Mouse (Mus musculus): ENCODE measurements at regions not wholly inside any gene's neighbourhood (a gene's known extent, or its start where the extent isn't known, plus 50 kb on each side); places are given as distances from the start of the nearest gene placed in this dataset.

GRCm38 (mm10) chr15:62240031-62240430, 1317.2 kb upstream of the A1bg start:
- 98% methylated on average over 3 of the region's 3 CpGs for WGBS
- ATAC-seq (ENCODE audit: low read depth), result no peak
- H3K27me3 ChIP-seq (ENCODE audit: control insufficient read depth, insufficient read depth, low read length), result no peaks in the 10 kb centered on the region
- H3K4me1 ChIP-seq (ENCODE audit: control insufficient read depth, insufficient read depth, low read length), result no peaks in the 10 kb centered on the region
- H3K4me2 ChIP-seq (ENCODE audit: low read depth, low read length), result no peak overlapping the region
- no peaks in the 10 kb centered on the region for H3K9me3 ChIP-seq (ENCODE audit: control insufficient read depth, low read length)
- H3K9ac ChIP-seq (replicated peaks; ENCODE audit: low read depth, low read length), result no peak overlapping the region
- no peak overlapping the region for H3K4me3 ChIP-seq (ENCODE audit: low read depth, low read length)
- no peaks in the 10 kb centered on the region for H3K36me3 ChIP-seq (ENCODE audit: control insufficient read depth, insufficient read depth, low read length)
- no peak overlapping the region for H3K27ac ChIP-seq (ENCODE audit: low read depth, low read length)

GRCm38 (mm10) chr15:62238503-62239045, 1315.8 kb upstream of the A1bg start:
- WGBS, result 86% methylated on average over 5 of the region's 5 CpGs
- ATAC-seq (ENCODE audit: low read depth), result no peak

GRCm38 (mm10) chr15:62236056-62236455, 1313.2 kb upstream of the A1bg start:
- no peak overlapping the region for H3K4me3 ChIP-seq (ENCODE audit: low read depth, low read length)
- H3K9ac ChIP-seq (replicated peaks; ENCODE audit: low read depth, low read length), result no peak overlapping the region
- WGBS, result 71% methylated on average over 2 of the region's 2 CpGs
- no peaks in the 10 kb centered on the region for H3K27me3 ChIP-seq (ENCODE audit: control insufficient read depth, insufficient read depth, low read length)
- no peaks in the 10 kb centered on the region for H3K4me1 ChIP-seq (ENCODE audit: control insufficient read depth, insufficient read depth, low read length)
- no peak for ATAC-seq (ENCODE audit: low read depth)
- no peak overlapping the region for H3K27ac ChIP-seq (ENCODE audit: low read depth, low read length)
- H3K4me2 ChIP-seq (ENCODE audit: low read depth, low read length), result no peak overlapping the region
- no peaks in the 10 kb centered on the region for H3K9me3 ChIP-seq (ENCODE audit: control insufficient read depth, low read length)
- no peaks in the 10 kb centered on the region for H3K36me3 ChIP-seq (ENCODE audit: control insufficient read depth, insufficient read depth, low read length)

More at GRCm38 (mm10) chr15:62238503-62239045, 1315.8 kb upstream of the A1bg start:
- H3K27me3 ChIP-seq (ENCODE audit: control insufficient read depth, insufficient read depth, low read length), result no peaks in the 10 kb centered on the region
- no peaks in the 10 kb centered on the region for H3K4me1 ChIP-seq (ENCODE audit: control insufficient read depth, insufficient read depth, low read length)
- no peaks in the 10 kb centered on the region for H3K36me3 ChIP-seq (ENCODE audit: control insufficient read depth, insufficient read depth, low read length)
- no peak overlapping the region for H3K4me2 ChIP-seq (ENCODE audit: low read depth, low read length)
- H3K27ac ChIP-seq (ENCODE audit: low read depth, low read length), result no peak overlapping the region
- no peaks in the 10 kb centered on the region for H3K9me3 ChIP-seq (ENCODE audit: control insufficient read depth, low read length)
- no peak overlapping the region for H3K4me3 ChIP-seq (ENCODE audit: low read depth, low read length)
- no peak overlapping the region for H3K9ac ChIP-seq (replicated peaks; ENCODE audit: low read depth, low read length)

GRCm38 (mm10) chr15:62234182-62234760, 1311.5 kb upstream of the A1bg start:
- no peaks in the 10 kb centered on the region for H3K36me3 ChIP-seq (ENCODE audit: control insufficient read depth, insufficient read depth, low read length)
- WGBS, result 96% methylated on average over 4 of the region's 4 CpGs

GRCm38 (mm10) chr15:62233154-62233553, 1310.3 kb upstream of the A1bg start:
- no peaks in the 10 kb centered on the region for H3K36me3 ChIP-seq (ENCODE audit: control insufficient read depth, insufficient read depth, low read length)
- no peaks in the 10 kb centered on the region for H3K4me1 ChIP-seq (ENCODE audit: control insufficient read depth, insufficient read depth, low read length)
- no peak overlapping the region for H3K4me2 ChIP-seq (ENCODE audit: low read depth, low read length)
- H3K9me3 ChIP-seq (ENCODE audit: control insufficient read depth, low read length), result no peaks in the 10 kb centered on the region
- H3K27ac ChIP-seq (ENCODE audit: low read depth, low read length), result no peak overlapping the region
- ATAC-seq (ENCODE audit: low read depth), result no peak
- no peak overlapping the region for H3K9ac ChIP-seq (replicated peaks; ENCODE audit: low read depth, low read length)
- no peaks in the 10 kb centered on the region for H3K27me3 ChIP-seq (ENCODE audit: control insufficient read depth, insufficient read depth, low read length)
- WGBS, result 79% methylated on average over 8 of the region's 8 CpGs
- no peak overlapping the region for H3K4me3 ChIP-seq (ENCODE audit: low read depth, low read length)

More at GRCm38 (mm10) chr15:62234182-62234760, 1311.5 kb upstream of the A1bg start:
- Histone ChIP-seq H3K9me3 (ENCODE audit: control insufficient read depth, low read length) (no peaks in the 10 kb centered on the region), H3K27ac (ENCODE audit: low read depth, low read length) (no peak overlapping the region), H3K4me1 (ENCODE audit: control insufficient read depth, insufficient read depth, low read length) (no peaks in the 10 kb centered on the region), H3K4me2 (ENCODE audit: low read depth, low read length) (no peak overlapping the region), H3K27me3 (ENCODE audit: control insufficient read depth, insufficient read depth, low read length) (no peaks in the 10 kb centered on the region), H3K9ac (replicated peaks; ENCODE audit: low read depth, low read length) (no peak overlapping the region), H3K4me3 (ENCODE audit: low read depth, low read length) (no peak overlapping the region)
- ATAC-seq (ENCODE audit: low read depth), result no peak

- Histone ChIP-seq H3K27me3 (ENCODE audit: control insufficient read depth, insufficient read depth, low read length) (no peaks in the 10 kb centered on the region), H3K4me3 (ENCODE audit: low read depth, low read length) (no peak overlapping the region), H3K9me3 (ENCODE audit: control insufficient read depth, low read length) (no peaks in the 10 kb centered on the region), H3K4me1 (ENCODE audit: control insufficient read depth, insufficient read depth, low read length) (no peaks in the 10 kb centered on the region), H3K9ac (replicated peaks; ENCODE audit: low read depth, low read length) (no peak overlapping the region), H3K27ac (ENCODE audit: low read depth, low read length) (no peak overlapping the region), H3K36me3 (ENCODE audit: control insufficient read depth, insufficient read depth, low read length) (no peaks in the 10 kb centered on the region), H3K4me2 (ENCODE audit: low read depth, low read length) (no peak overlapping the region)
- WGBS, result 87% methylated on average over 2 of the region's 2 CpGs
- ATAC-seq (ENCODE audit: low read depth), result no peak
Observed at GRCm38 (mm10) chr15:62231709-62232108, 1308.9 kb upstream of the A1bg start.

GRCm38 (mm10) chr15:62230773-62231172, 1308.0 kb upstream of the A1bg start:
- WGBS, result 94% methylated on average over 5 of the region's 5 CpGs
- no peaks in the 10 kb centered on the region for H3K9me3 ChIP-seq (ENCODE audit: control insufficient read depth, low read length)
- H3K36me3 ChIP-seq (ENCODE audit: control insufficient read depth, insufficient read depth, low read length), result no peaks in the 10 kb centered on the region
- no peak overlapping the region for H3K9ac ChIP-seq (replicated peaks; ENCODE audit: low read depth, low read length)
- H3K4me2 ChIP-seq (ENCODE audit: low read depth, low read length), result no peak overlapping the region
- H3K4me1 ChIP-seq (ENCODE audit: control insufficient read depth, insufficient read depth, low read length), result no peaks in the 10 kb centered on the region
- H3K4me3 ChIP-seq (ENCODE audit: low read depth, low read length), result no peak overlapping the region
- ATAC-seq (ENCODE audit: low read depth), result no peak
- H3K27me3 ChIP-seq (ENCODE audit: control insufficient read depth, insufficient read depth, low read length), result no peaks in the 10 kb centered on the region
- H3K27ac ChIP-seq (ENCODE audit: low read depth, low read length), result no peak overlapping the region

GRCm38 (mm10) chr15:62229491-62230283, 1306.9 kb upstream of the A1bg start:
- WGBS, result 82% methylated on average over 8 of the region's 8 CpGs
- Histone ChIP-seq H3K4me3 (ENCODE audit: low read depth, low read length) (no peak overlapping the region), H3K36me3 (ENCODE audit: control insufficient read depth, insufficient read depth, low read length) (no peaks in the 10 kb centered on the region), H3K4me1 (ENCODE audit: control insufficient read depth, insufficient read depth, low read length) (no peaks in the 10 kb centered on the region), H3K27me3 (ENCODE audit: control insufficient read depth, insufficient read depth, low read length) (no peaks in the 10 kb centered on the region), H3K27ac (ENCODE audit: low read depth, low read length) (no peak overlapping the region), H3K4me2 (ENCODE audit: low read depth, low read length) (no peak overlapping the region), H3K9me3 (ENCODE audit: control insufficient read depth, low read length) (no peaks in the 10 kb centered on the region), H3K9ac (replicated peaks; ENCODE audit: low read depth, low read length) (no peak overlapping the region)
- no peak for ATAC-seq (ENCODE audit: low read depth)

- Histone ChIP-seq H3K4me2 (ENCODE audit: low read depth, low read length) (no peak overlapping the region), H3K4me3 (ENCODE audit: low read depth, low read length) (no peak overlapping the region), H3K36me3 (ENCODE audit: control insufficient read depth, insufficient read depth, low read length) (no peaks in the 10 kb centered on the region), H3K9ac (replicated peaks; ENCODE audit: low read depth, low read length) (no peak overlapping the region), H3K9me3 (ENCODE audit: control insufficient read depth, low read length) (no peaks in the 10 kb centered on the region), H3K27me3 (ENCODE audit: control insufficient read depth, insufficient read depth, low read length) (no peaks in the 10 kb centered on the region), H3K4me1 (ENCODE audit: control insufficient read depth, insufficient read depth, low read length) (no peaks in the 10 kb centered on the region), H3K27ac (ENCODE audit: low read depth, low read length) (no peak overlapping the region)
- ATAC-seq (ENCODE audit: low read depth), result no peak
- 94% methylated on average over 3 of the region's 3 CpGs for WGBS
Observed at GRCm38 (mm10) chr15:62229023-62229422, 1306.2 kb upstream of the A1bg start.

Data from neural tube, embryonic 14.5 days (tissue).